Mouse (Mus musculus): ENCODE measurements around the gene Lgr6.

GRCm38 (mm10) chr1:134936335-134936734 lies 168.7 kb downstream of the Lgr6 start:
- TF ChIP-seq CTCF (IDR thresholded peaks at IDR 0.05; ENCODE audit: low read depth, low read length), result no peak
- TF ChIP-seq POLR2A (IDR thresholded peaks at IDR 0.05; ENCODE audit: insufficient read depth, low read length), result no peak

Data from ES-Bruce4 (cell line).